Mouse (Mus musculus): Measurements from ENCODE around the gene Ugt2b5.
"Not testable (repeated sequence)": the region's sequence is repeated elsewhere in the genome, so short reads cannot be mapped to it uniquely, and the experiment has no call there.

The Ugt2b5 gene

GRCm38 (mm10) chr5:87140196-87140595 lies at the start of gene Ugt2b5:
Gene Ugt2b5 (minus strand): TSS chr5:87140318.
- not testable (repeated sequence) for DNase-seq (ENCODE audit: low spot score in 2 of 2)

- DNase-seq (ENCODE audit: low spot score in 2 of 2), result not testable (repeated sequence)
Observed at GRCm38 (mm10) chr5:87175780-87176179, 35.7 kb upstream of the Ugt2b5 start.

- DNase-seq (ENCODE audit: low spot score in 2 of 2), result no peak
Observed at GRCm38 (mm10) chr5:87174671-87175070, 34.6 kb upstream of the Ugt2b5 start.

GRCm38 (mm10) chr5:87147741-87148454 lies 7.8 kb upstream of the Ugt2b5 start:
- no peak for DNase-seq (ENCODE audit: low spot score in 2 of 2)

- no peak for DNase-seq (ENCODE audit: low spot score in 2 of 2)
Observed at GRCm38 (mm10) chr5:87142865-87143456, 2.8 kb upstream of the Ugt2b5 start.

- DNase-seq (ENCODE audit: low spot score in 2 of 2), result not testable (repeated sequence)
Observed at GRCm38 (mm10) chr5:87103697-87104096, 36.4 kb downstream of the Ugt2b5 start.

GRCm38 (mm10) chr5:87092346-87093027 lies 47.6 kb downstream of the Ugt2b5 start, which contains the start of gene Ugt2b36:
Gene Ugt2b36 (minus strand): TSS chr5:87092555.
- DNase-seq (ENCODE audit: low spot score in 2 of 2), result no peak

- DNase-seq (ENCODE audit: low spot score in 2 of 2), result no peak
Observed at GRCm38 (mm10) chr5:87091111-87091510, 49.0 kb downstream of the Ugt2b5 start.

- DNase-seq (ENCODE audit: low spot score in 2 of 2), result no peak
Observed at GRCm38 (mm10) chr5:87089264-87089663, 50.9 kb downstream of the Ugt2b5 start.

GRCm38 (mm10) chr5:87086269-87086668 lies 53.8 kb downstream of the Ugt2b5 start:
- DNase-seq (ENCODE audit: low spot score in 2 of 2), result no peak
